ENCODE assay signal across 20 mouse cellular contexts in genomic region chr12:99412496-99412895, GRCm38 (mm10).
"Had no signal": no experiment of that assay in that cellular context is flagged by ENCODE, and none has a peak within 500 bp of the region (broad histone marks: within the 10 kb centered on the region; RNA-seq: fewer than 3 reads in every experiment).

No protein-coding gene starts in this region.

- H3K9ac ChIP-seq: heart, embryonic 15.5 days; hindbrain, embryonic 13.5 days; hindbrain, embryonic 15.5 days; kidney, embryonic 15.5 days; limb, embryonic 13.5 days; limb, embryonic 15.5 days; liver, embryonic 12.5 days; liver, embryonic 14.5 days had no signal

- H3K9me3 ChIP-seq: heart, embryonic 13.5 days; heart, embryonic 15.5 days; hindbrain, embryonic 13.5 days; hindbrain, embryonic 15.5 days; kidney, embryonic 15.5 days; limb, embryonic 13.5 days; limb, embryonic 15.5 days; liver, embryonic 12.5 days had no signal

- H3K4me1 ChIP-seq: kidney, embryonic 15.5 days had no signal

- H3K27me3 ChIP-seq: heart, embryonic 13.5 days; heart, embryonic 15.5 days; hindbrain, embryonic 13.5 days; hindbrain, embryonic 15.5 days; limb, embryonic 13.5 days; limb, embryonic 15.5 days; liver, embryonic 12.5 days had no signal

- H3K4me2 ChIP-seq: heart, embryonic 11.5 days; heart, embryonic 13.5 days; heart, embryonic 15.5 days; hindbrain, embryonic 13.5 days; hindbrain, embryonic 15.5 days; kidney, embryonic 15.5 days; limb, embryonic 13.5 days; limb, embryonic 15.5 days; liver, embryonic 12.5 days had no signal

- H3K27ac ChIP-seq: heart, adult 2 months; heart, embryonic 13.5 days; heart, embryonic 15.5 days; hindbrain, embryonic 13.5 days; hindbrain, embryonic 15.5 days; hindbrain, postnatal 0 days; kidney, embryonic 15.5 days; limb, embryonic 13.5 days; limb, embryonic 15.5 days; liver, embryonic 12.5 days; liver, embryonic 14.5 days had no signal

- DNase-seq: gastrocnemius, postnatal 14 days; gastrocnemius, postnatal 36 days; heart, adult 11 months; heart, adult 2 months; heart, postnatal 14 days; heart, postnatal 36 days; layer of hippocampus, adult 9-11 months; layer of hippocampus, postnatal 36 days; left cerebral cortex, postnatal 4 days had no signal

- ATAC-seq: hindbrain, postnatal 0 days; liver, embryonic 12.5 days had no signal

- H3K4me3 ChIP-seq: heart, adult 2 months; heart, embryonic 13.5 days; heart, embryonic 15.5 days; hindbrain, embryonic 13.5 days; hindbrain, embryonic 15.5 days; kidney, embryonic 15.5 days; limb, embryonic 13.5 days; limb, embryonic 15.5 days; liver, embryonic 12.5 days had no signal

- H3K36me3 ChIP-seq: heart, embryonic 13.5 days; heart, embryonic 15.5 days; hindbrain, embryonic 13.5 days; hindbrain, embryonic 15.5 days; kidney, embryonic 15.5 days; limb, embryonic 13.5 days; limb, embryonic 15.5 days; liver, embryonic 12.5 days had no signal
